ENCODE assay signal across 13 mouse cellular contexts in genomic region chr5:91559071-91559610, GRCm38 (mm10). TPM values are rescaled to one million over a fixed set of nuclear protein-coding genes. Genes with fewer than 3 reads are reported as not detected.
DNase-seq lines count a peak whose midpoint lies in the region; ATAC-seq lines count a peak whose summit lies in the region.
"Had no signal": no experiment of that assay in that cellular context is flagged by ENCODE, and none has a peak within 500 bp of the region (broad histone marks: within the 10 kb centered on the region; RNA-seq: fewer than 3 reads in every experiment).

No protein-coding gene starts in this region.

- H3K9ac ChIP-seq in heart, embryonic 11.5 days (ENCODE audit: low read depth, low read length): no peak overlapping the region
- H3K9ac ChIP-seq in midbrain, embryonic 16.5 days (ENCODE audit: low read depth, low read length): no peak overlapping the region
- no peak overlapping the region for H3K9ac ChIP-seq in midbrain, embryonic 11.5 days (ENCODE audit: low read length)
- H3K9ac ChIP-seq: embryonic facial prominence, embryonic 13.5 days; limb, embryonic 12.5 days; lung, embryonic 15.5 days; stomach, embryonic 15.5 days had no signal

- H3K9me3 ChIP-seq in heart, embryonic 11.5 days (replicated peaks; ENCODE audit: control insufficient read depth, low read length): no peaks in the 10 kb centered on the region; the same call in 1 of the 2 replicates
- no peaks in the 10 kb centered on the region for H3K9me3 ChIP-seq in midbrain, embryonic 16.5 days (replicated peaks; ENCODE audit: control insufficient read depth, low read length, poor library complexity, severe bottlenecking)
- no peaks in the 10 kb centered on the region for H3K9me3 ChIP-seq in midbrain, embryonic 11.5 days (ENCODE audit: control insufficient read depth, low read length)
- H3K9me3 ChIP-seq: embryonic facial prominence, embryonic 13.5 days; lung, embryonic 15.5 days; stomach, embryonic 15.5 days had no signal

- H3K36me3 ChIP-seq in heart, embryonic 11.5 days (ENCODE audit: control insufficient read depth, insufficient read depth, low read length): no peaks in the 10 kb centered on the region
- H3K36me3 ChIP-seq in midbrain, embryonic 16.5 days (ENCODE audit: control insufficient read depth, insufficient read depth, low read length): no peaks in the 10 kb centered on the region
- H3K36me3 ChIP-seq in midbrain, embryonic 11.5 days (ENCODE audit: control insufficient read depth, insufficient read depth, low read length): no peaks in the 10 kb centered on the region
- H3K36me3 ChIP-seq: embryonic facial prominence, embryonic 13.5 days; limb, embryonic 12.5 days; lung, embryonic 15.5 days; stomach, embryonic 15.5 days had no signal

- peak; percentile 53 to 72 for DNase-seq in heart, adult 18-20 months
- no peak for DNase-seq in midbrain, embryonic 11.5 days (ENCODE audit: low spot score, missing footprints)
- DNase-seq in cerebellum, adult 18-20 months: peak; percentile 12 to 30
- peak; percentile 25 for DNase-seq in heart, postnatal 4 days
- no peak for DNase-seq in frontal cortex, postnatal 36 days (ENCODE audit: low spot score in 2 of 2)
- DNase-seq in kidney, postnatal 10 days: no peak
- DNase-seq: gastrocnemius, postnatal 14 days had no signal

- no peak overlapping the region for H3K4me2 ChIP-seq in heart, embryonic 11.5 days
- no peak overlapping the region for H3K4me2 ChIP-seq in midbrain, embryonic 16.5 days (ENCODE audit: low read length)
- no peak overlapping the region for H3K4me2 ChIP-seq in midbrain, embryonic 11.5 days
- H3K4me2 ChIP-seq: embryonic facial prominence, embryonic 13.5 days; limb, embryonic 12.5 days; lung, embryonic 15.5 days; stomach, embryonic 15.5 days had no signal

- H3K4me3 ChIP-seq in heart, embryonic 11.5 days (ENCODE audit: low read depth, low read length): no peak overlapping the region
- H3K4me3 ChIP-seq in midbrain, embryonic 16.5 days (ENCODE audit: low read depth, low read length): no peak overlapping the region
- no peak overlapping the region for H3K4me3 ChIP-seq in midbrain, embryonic 11.5 days (ENCODE audit: low read depth, low read length)
- H3K4me3 ChIP-seq: embryonic facial prominence, embryonic 13.5 days; limb, embryonic 12.5 days; lung, embryonic 15.5 days; stomach, embryonic 15.5 days had no signal

- H3K27me3 ChIP-seq in heart, embryonic 11.5 days (ENCODE audit: control insufficient read depth, insufficient read depth, low read length): no peaks in the 10 kb centered on the region
- H3K27me3 ChIP-seq in midbrain, embryonic 16.5 days (ENCODE audit: control insufficient read depth, insufficient read depth, low read depth, low read length): no peaks in the 10 kb centered on the region
- H3K27me3 ChIP-seq in midbrain, embryonic 11.5 days (ENCODE audit: control insufficient read depth, insufficient read depth, low read length): no peaks in the 10 kb centered on the region
- H3K27me3 ChIP-seq: embryonic facial prominence, embryonic 13.5 days; limb, embryonic 12.5 days; lung, embryonic 15.5 days; stomach, embryonic 15.5 days had no signal

- ATAC-seq in heart, embryonic 11.5 days (replicated peaks; ENCODE audit: insufficient number of reproducible peaks, low FRiP score, low TSS enrichment): no peak
- peak; percentile 60; the same call in 1 of the 2 replicates for ATAC-seq in midbrain, embryonic 16.5 days
- no peak for ATAC-seq in midbrain, embryonic 11.5 days (ENCODE audit: low FRiP score)

- H3K4me1 ChIP-seq in heart, embryonic 11.5 days (ENCODE audit: control insufficient read depth, insufficient read depth, low read length): 0 out of 2 replicates have a peak, but pooled peaks cover 4% of the 10 kb centered on the region
- no peaks in the 10 kb centered on the region for H3K4me1 ChIP-seq in midbrain, embryonic 16.5 days (ENCODE audit: control insufficient read depth, insufficient read depth, low read length)
- no peaks in the 10 kb centered on the region for H3K4me1 ChIP-seq in midbrain, embryonic 11.5 days (ENCODE audit: control insufficient read depth, insufficient read depth, low read length)
- H3K4me1 ChIP-seq: limb, embryonic 12.5 days; lung, embryonic 15.5 days had no signal

- WGBS in heart, embryonic 11.5 days (ENCODE audit: insufficient replicate concordance): 82% methylated on average over 7 of the region's 7 CpGs
- 83% methylated on average over 7 of the region's 7 CpGs for WGBS in midbrain, embryonic 16.5 days
- 83% methylated on average over 7 of the region's 7 CpGs for WGBS in midbrain, embryonic 11.5 days

- H3K27ac ChIP-seq in heart, embryonic 11.5 days (ENCODE audit: low read depth, low read length): no peak overlapping the region
- H3K27ac ChIP-seq in midbrain, embryonic 16.5 days (ENCODE audit: low read length): no peak overlapping the region
- no peak overlapping the region for H3K27ac ChIP-seq in midbrain, embryonic 11.5 days (ENCODE audit: low read depth, low read length)
- H3K27ac ChIP-seq: embryonic facial prominence, embryonic 13.5 days; limb, embryonic 12.5 days; lung, embryonic 15.5 days; stomach, embryonic 15.5 days had no signal

RNA-seq across cellular contexts. Expression of gene Parm1, which starts 41.7 kb away (rescaled TPM):
- 10 to 100 TPM; 56.1 to 56.9 TPM for total RNA-seq in heart, adult 18-20 months (2021)
- 27.0 and 33.9 TPM in 2 replicates for polyA plus RNA-seq in heart, embryonic 11.5 days (2014; fragmentation: Nextera tagmentation; extraction: Ambion mirVana)
- 5.8 and 6.7 TPM in 2 replicates for polyA plus RNA-seq in midbrain, embryonic 16.5 days (2015; fragmentation: Nextera tagmentation; extraction: Ambion mirVana)
- polyA plus RNA-seq in midbrain, embryonic 11.5 days (2014; fragmentation: Nextera tagmentation; extraction: Ambion mirVana): 17.5 and 17.6 TPM in 2 replicates
- total RNA-seq in heart, postnatal 4 days (2021): 10 to 100 TPM; 60.7 to 63.4 TPM

Comparison
In these comparisons a context has a peak if more than half of its experiments do, and no peak if none do; other contexts are left out.
1. DNase-seq: peak in heart, adult 18-20 months (2 of 2), cerebellum, adult 18-20 months (2 of 2) and heart, postnatal 4 days (single experiment); none in midbrain, embryonic 11.5 days (single experiment), frontal cortex, postnatal 36 days (0 of 2) and kidney, postnatal 10 days (single experiment).